Mouse (Mus musculus): ENCODE measurements around the gene Gm5930.
"Not testable (repeated sequence)": the region's sequence is repeated elsewhere in the genome, so short reads cannot be mapped to it uniquely, and the experiment has no call there.

Gm5930 gene

DNA sequence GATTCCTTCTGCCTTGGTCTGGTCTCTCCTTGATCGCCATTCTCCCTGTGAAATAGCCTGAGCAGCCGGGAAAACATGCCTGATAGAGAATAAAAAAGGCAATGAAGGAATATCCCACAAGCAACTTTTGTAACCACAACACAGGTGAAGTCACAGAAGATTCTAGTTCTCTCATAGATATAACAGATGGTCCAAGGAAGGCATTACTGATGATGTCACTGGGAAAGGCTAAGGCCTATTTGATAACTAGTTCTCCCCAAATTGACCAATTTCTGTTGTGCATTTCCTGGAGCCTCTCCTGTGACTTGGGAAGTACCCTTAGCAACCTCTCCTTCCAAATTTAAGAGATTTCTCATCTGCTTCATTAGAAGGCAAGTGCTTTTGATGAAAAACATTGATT, at the start of gene Gm5930:
Gene Gm5930, minus strand, starts transcription at position 101 of the 400 bp plus-strand sequence.
- DNase-seq (ENCODE audit: low read depth, low spot score), result not testable (repeated sequence)

DNA sequence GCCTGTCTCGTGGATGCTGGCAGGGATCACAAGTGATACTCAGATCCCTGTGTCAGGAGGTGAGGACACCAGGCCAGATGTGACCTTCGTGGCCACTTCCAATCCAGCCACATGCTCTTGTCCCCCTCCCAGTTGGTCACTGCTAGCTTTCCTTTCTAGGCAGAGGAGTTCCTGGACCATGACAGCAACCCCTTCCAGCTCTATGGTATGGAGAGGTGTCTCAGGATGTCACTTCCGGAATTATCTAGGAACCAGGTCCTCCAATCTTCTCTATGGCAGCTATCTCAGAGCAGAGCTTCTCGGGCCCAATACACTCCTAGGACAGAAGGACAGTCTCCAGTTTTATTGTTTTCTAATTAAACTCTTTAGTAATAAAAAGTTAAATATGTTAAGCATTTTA, 45.8 kb upstream of the Gm5930 start:
- not testable (repeated sequence) for DNase-seq (ENCODE audit: low read depth, low spot score)

DNA sequence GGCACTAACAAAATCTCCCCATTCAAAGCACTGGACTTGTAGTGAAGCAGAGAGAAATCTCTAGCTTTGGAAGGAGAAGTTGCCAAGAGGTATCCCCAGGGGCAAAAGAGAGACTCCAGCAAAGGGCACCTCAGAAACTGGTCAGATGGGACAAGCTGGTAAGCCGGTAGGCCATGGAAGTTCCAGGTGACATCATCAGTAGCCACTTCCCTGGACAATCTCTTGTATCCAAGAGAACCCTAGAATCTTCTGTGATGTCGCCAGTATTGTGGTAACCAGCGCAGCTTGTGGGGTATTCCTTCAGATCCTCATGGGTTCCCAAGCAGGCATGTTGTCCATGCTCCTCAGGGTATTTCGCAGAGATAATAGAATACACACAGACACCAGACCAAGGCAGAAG, 26.7 kb upstream of the Gm5930 start, which contains the start of gene Gm8229:
Gene Gm8229, plus strand, starts transcription at position 301 of the 400 bp plus-strand sequence.
- DNase-seq (ENCODE audit: low read depth, low spot score), result not testable (repeated sequence)

DNA sequence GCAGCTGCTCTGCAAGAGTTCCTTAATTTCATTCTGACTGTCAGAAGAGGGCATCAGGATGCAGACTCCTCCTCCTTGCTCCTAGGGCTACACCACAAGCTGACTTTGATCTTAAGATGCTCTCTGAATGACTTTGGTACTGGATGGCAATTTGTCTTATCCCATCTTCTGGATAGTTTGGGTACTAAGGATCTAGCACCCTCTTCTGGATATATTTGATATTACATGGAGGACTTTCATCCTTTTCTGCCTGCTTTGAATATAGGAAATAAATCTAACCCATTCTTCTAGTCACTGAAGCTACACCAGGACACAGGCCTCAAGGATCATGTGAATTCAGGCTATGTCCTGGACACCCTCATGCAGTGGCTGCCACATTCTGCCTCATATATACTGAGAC, 23.9 kb upstream of the Gm5930 start:
- DNase-seq (ENCODE audit: low read depth, low spot score), result not testable (repeated sequence)

DNA sequence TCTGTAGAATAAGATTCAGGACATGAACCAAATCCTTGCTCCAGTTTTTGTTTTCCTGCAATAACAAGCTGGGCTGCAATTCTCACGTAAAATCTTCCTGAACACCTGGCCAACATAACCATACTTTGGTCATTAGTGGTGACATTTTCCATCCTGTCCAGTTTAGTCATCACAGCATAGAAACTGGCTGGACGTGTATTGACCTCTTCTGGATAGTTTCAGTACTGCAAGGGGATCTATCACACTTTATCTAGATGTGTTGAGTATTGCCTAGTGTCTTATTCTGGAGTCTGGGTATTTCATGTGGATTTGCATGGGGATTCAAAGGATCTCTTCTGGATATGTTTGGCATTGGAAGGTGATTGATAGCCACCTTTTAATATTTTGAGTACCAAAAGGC, 23.0 kb upstream of the Gm5930 start:
- DNase-seq (ENCODE audit: low read depth, low spot score), result not testable (repeated sequence)

DNA sequence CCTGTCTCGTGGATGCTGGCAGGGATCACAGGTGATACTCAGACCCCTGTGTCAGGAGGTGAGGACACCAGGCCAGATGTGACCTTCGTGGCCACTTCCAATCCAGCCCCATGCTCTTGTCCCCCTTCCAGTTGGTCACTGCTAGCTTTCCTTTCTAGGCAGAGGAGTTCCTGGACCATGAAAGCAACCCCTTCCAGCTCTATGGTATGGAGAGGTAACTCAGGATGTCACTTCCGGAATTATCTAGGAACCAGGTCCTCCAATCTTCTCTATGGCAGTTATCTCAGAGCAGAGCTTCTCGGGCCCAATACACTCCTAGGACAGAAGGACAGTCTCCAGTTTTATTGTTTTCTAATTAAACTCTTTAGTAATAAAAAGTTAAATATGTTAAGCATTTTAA, 26.3 kb downstream of the Gm5930 start:
- not testable (repeated sequence) for DNase-seq (ENCODE audit: low read depth, low spot score)

DNA sequence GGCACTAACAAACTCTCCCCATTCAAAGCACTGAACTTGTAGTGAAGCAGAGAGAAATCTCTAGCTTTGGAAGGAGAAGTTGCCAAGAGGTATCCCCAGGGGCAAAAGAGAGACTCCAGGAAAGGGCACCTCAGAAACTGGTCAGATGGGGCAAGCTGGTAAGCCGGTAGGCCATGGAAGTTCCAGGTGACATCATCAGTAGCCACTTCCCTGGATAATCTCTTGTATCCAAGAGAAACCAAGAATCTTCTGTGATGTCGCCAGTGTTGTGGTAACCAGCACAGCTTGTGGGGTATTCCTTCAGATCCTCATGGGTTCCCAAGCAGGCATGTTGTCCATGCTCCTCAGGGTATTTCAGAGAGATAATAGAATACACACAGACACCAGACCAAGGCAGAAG, 53.1 kb downstream of the Gm5930 start, which contains the start of gene Gm8220:
Gene Gm8220, plus strand, starts transcription at position 301 of the 400 bp plus-strand sequence.
- DNase-seq (ENCODE audit: low read depth, low spot score), result not testable (repeated sequence)

Data from forelimb bud, embryonic 11.5 days (tissue).